Mouse (Mus musculus): Measurements from ENCODE around the gene Mcf2l. TPM values are rescaled to one million over a fixed set of nuclear protein-coding genes. Genes with fewer than 3 reads are reported as not detected.

Mcf2l gene
- total RNA-seq, 4 experiments from 2014 or later: 21.8 to 48.2 (median 31.7) TPM

Small RNA genes lying within 50 kb of the gene (microRNA-seq; reads per million reads assigned to microRNA genes)
- gene Gm38671: 0 reads per million in 2 experiments

Other genes with a start within 250 kb of the Mcf2l start
- 10 to 100 TPM; 32.3 to 51.7 (median 38.7) TPM for gene Tubgcp3, start 201.6 kb upstream of the Mcf2l start, total RNA-seq (2022)
- gene Atp11a, start 116.8 kb upstream of the Mcf2l start, total RNA-seq (2022): 100 to 1,000 TPM; 139 to 237 (median 193) TPM
- gene F7, start 152.2 kb downstream of the Mcf2l start, total RNA-seq (2022): 1 to 10 TPM in 1 of 4 experiments, under 1 TPM in 3; 0.38 to 1.1 (median 0.68) TPM
- 1 to 10 TPM in 2 of 4 experiments, under 1 TPM in 2; 0.52 to 1.9 (median 1.1) TPM for gene F10, start 163.5 kb downstream of the Mcf2l start, total RNA-seq (2022)
- under 1 TPM in 1 of 4 experiments, not detected in 3; 0.35 TPM for gene Proz, start 187.1 kb downstream of the Mcf2l start, total RNA-seq (2022)
- gene Pcid2, start 231.7 kb downstream of the Mcf2l start, total RNA-seq (2022): 10 to 100 TPM; 24.1 to 33.3 (median 28.1) TPM
- 100 to 1,000 TPM; 160 to 191 (median 169) TPM for gene Cul4a, start 231.8 kb downstream of the Mcf2l start, total RNA-seq (2022)